Mouse (Mus musculus) brain, embryonic 14.5 days (tissue): ENCODE results near the gene Slc38a9.

Source experiments
- CTCF ChIP-seq: fragments of 200-500 bp; IDR thresholded peaks from 2 replicates; pipeline ENCODE4 v1.5.1; 2012; ENCODE audit warnings: inconsistent platforms, mild to moderate bottlenecking, moderate library complexity, borderline replicate concordance; ENCODE audit not compliant: insufficient read depth, insufficient read length; ENCODE audit errors: extremely low read depth
- POLR2A ChIP-seq: fragments of 200-500 bp; IDR thresholded peaks from 2 replicates; pipeline ENCODE4 v1.6.1; 2012; ENCODE audit warnings: mild to moderate bottlenecking, inconsistent platforms, borderline replicate concordance; ENCODE audit not compliant: poor library complexity, insufficient read depth, insufficient read length, severe bottlenecking; ENCODE audit errors: extremely low read depth

- TF ChIP-seq POLR2A = no peak
- no peak for TF ChIP-seq CTCF
Observed at GRCm38 (mm10) chr13:112772861-112773260, 112.3 kb downstream of the Slc38a9 start.
